In the genomic region with DNA sequence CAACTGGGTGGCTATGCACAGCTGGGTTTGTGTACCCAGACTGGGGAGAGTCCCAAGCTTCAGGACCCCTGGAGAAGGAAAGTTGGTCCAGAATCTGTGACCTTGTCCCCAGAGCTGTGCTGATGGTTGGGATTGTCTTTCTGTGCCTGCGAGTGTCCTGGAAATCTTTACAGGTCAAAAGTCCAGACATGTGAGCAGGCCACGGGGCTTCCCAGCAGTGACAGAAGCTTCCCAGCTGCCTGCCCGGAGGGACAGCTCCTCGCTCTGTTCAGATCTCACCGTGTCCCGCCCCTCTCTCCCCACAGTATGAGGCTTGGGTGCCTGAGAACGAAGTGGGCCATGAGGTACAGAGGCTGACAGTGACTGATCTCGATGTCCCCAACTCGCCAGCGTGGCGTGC, we compare ENCODE assay signal across 23 mouse cellular contexts. TPM values are rescaled to one million over a fixed set of nuclear protein-coding genes. Genes with fewer than 3 reads are reported as not detected.
"Had no signal": no experiment of that assay in that cellular context is flagged by ENCODE, and none has a peak within 500 bp of the region (broad histone marks: within the 10 kb centered on the region; RNA-seq: fewer than 3 reads in every experiment).

No protein-coding gene starts in this region.

- H3K27me3 ChIP-seq: liver, embryonic 15.5 days; lung, embryonic 15.5 days; midbrain, embryonic 13.5 days; midbrain, embryonic 15.5 days; neural tube, embryonic 12.5 days; stomach, embryonic 15.5 days had no signal

- H3K9me3 ChIP-seq: liver, embryonic 15.5 days; lung, embryonic 15.5 days; megakaryocyte, embryonic 14.5 days; midbrain, embryonic 13.5 days; midbrain, embryonic 15.5 days; neural tube, embryonic 12.5 days; stomach, embryonic 15.5 days had no signal

- DNase-seq: lung, adult 2 months; lung, postnatal 14 days; lung, postnatal 36 days; right cerebral cortex, postnatal 14 days; thymus, adult 2 months; thymus, postnatal 25 days; thymus, postnatal 4 days had no signal

- H3K9ac ChIP-seq: liver, embryonic 15.5 days; lung, embryonic 15.5 days; midbrain, embryonic 13.5 days; midbrain, embryonic 15.5 days; neural tube, embryonic 12.5 days; stomach, embryonic 15.5 days had no signal

- H3K36me3 ChIP-seq: liver, embryonic 15.5 days; midbrain, embryonic 13.5 days; midbrain, embryonic 15.5 days; neural tube, embryonic 12.5 days; stomach, embryonic 15.5 days had no signal

- H3K4me2 ChIP-seq: liver, embryonic 15.5 days; lung, embryonic 15.5 days; midbrain, embryonic 11.5 days; midbrain, embryonic 13.5 days; midbrain, embryonic 15.5 days; neural tube, embryonic 12.5 days; stomach, embryonic 15.5 days had no signal

- H3K4me1 ChIP-seq: liver, embryonic 15.5 days; lung, embryonic 15.5 days; megakaryocyte, embryonic 14.5 days; midbrain, embryonic 13.5 days; midbrain, embryonic 15.5 days; neural tube, embryonic 12.5 days; stomach, embryonic 15.5 days had no signal

- H3K27ac ChIP-seq: liver, embryonic 15.5 days; lung, embryonic 15.5 days; macrophage; midbrain, embryonic 13.5 days; midbrain, embryonic 15.5 days; neural tube, embryonic 12.5 days; stomach, embryonic 15.5 days; stomach, postnatal 0 days had no signal

- H3K4me3 ChIP-seq: liver, embryonic 15.5 days; lung, embryonic 15.5 days; megakaryocyte, embryonic 14.5 days; midbrain, embryonic 13.5 days; midbrain, embryonic 15.5 days; neural tube, embryonic 12.5 days; stomach, embryonic 15.5 days had no signal

- ATAC-seq: lung, postnatal 0 days; midbrain, embryonic 13.5 days; midbrain, embryonic 15.5 days had no signal

RNA-seq across cellular contexts. Expression of a gene that starts 30.3 kb away (rescaled TPM):
- polyA plus RNA-seq: macrophage had no signal

RNA-seq across cellular contexts. Expression of a gene that starts 40.7 kb away (rescaled TPM):
- polyA plus RNA-seq: liver, embryonic 15.5 days; lung, adult 2 months; lung, embryonic 15.5 days; lung, postnatal 0 days; macrophage; midbrain, embryonic 11.5 days; midbrain, embryonic 13.5 days; midbrain, embryonic 15.5 days; midbrain, postnatal 0 days; neural tube, embryonic 12.5 days; neural tube, embryonic 14.5 days; spleen, adult 2 months; stomach, embryonic 15.5 days; stomach, postnatal 0 days; testis, adult 2 months; thymus, adult 2 months; urinary bladder, adult 2 months had no signal
